Mouse (Mus musculus) liver, postnatal 0 days (tissue): ENCODE results near the gene Bcl11b.

ENCODE experiments used
- CTCF ChIP-seq: sonication (generic); IDR thresholded peaks from 2 replicates; pipeline ENCODE4 v1.5.1; 2016; ENCODE audit warnings: antibody characterized with exemption, low read depth
- EP300 ChIP-seq: IDR thresholded peaks from 2 replicates; pipeline ENCODE4 v1.6.1; 2016; ENCODE audit warnings: antibody characterized with exemption, low read depth, mild to moderate bottlenecking

DNA sequence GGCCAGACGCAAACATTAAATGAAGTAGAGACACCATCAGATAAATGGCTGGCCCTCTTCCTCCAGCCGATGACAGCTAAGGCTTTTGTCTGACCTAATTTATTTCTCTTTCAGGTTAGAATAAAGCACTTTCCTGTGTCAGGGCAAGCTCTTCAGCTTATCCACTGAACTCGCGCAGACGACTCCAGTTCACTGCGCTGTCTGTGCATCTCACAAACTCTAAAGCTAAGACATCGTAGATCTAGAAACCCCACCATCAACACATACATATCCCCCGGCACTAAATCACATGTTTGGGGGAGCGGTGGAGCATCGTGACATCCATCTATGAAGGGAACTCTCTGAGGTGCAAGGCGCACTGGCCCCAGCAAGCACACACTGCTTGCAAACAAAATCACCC, 5.5 kb downstream of the Bcl11b start:
- no peak for TF ChIP-seq EP300
- TF ChIP-seq CTCF = no peak
